Mouse (Mus musculus) cerebellum, adult 11-12 months (tissue): ENCODE data around the gene H2afx.
"Not testable (repeated sequence)": the region's sequence is repeated elsewhere in the genome, so short reads cannot be mapped to it uniquely, and the experiment has no call there.

Experiments
- DNase-seq: peaks from one replicate; pipeline ENCODE4 v3.0.0; 2022

Gene H2afx

DNA sequence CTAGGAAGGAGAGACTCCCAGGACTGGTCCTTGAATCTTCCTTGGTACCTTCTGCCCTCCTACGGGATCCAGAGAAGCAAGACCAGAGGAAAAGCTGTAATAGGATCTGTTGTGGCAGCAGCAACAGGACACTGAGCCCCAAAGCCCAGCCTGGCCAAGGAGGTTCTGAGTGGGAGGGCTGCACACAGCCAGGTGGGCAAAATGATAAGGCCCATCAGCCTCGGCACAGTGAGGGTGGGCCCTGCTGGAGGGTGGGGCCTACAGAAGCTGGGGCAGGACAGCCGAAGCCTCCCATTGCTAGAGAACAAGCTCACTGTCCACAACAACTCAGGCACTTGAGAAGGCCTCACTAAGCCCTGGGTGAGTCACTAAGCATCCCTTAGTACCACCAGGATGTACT, 7.7 kb downstream of the H2afx start:
- no peak for DNase-seq

DNA sequence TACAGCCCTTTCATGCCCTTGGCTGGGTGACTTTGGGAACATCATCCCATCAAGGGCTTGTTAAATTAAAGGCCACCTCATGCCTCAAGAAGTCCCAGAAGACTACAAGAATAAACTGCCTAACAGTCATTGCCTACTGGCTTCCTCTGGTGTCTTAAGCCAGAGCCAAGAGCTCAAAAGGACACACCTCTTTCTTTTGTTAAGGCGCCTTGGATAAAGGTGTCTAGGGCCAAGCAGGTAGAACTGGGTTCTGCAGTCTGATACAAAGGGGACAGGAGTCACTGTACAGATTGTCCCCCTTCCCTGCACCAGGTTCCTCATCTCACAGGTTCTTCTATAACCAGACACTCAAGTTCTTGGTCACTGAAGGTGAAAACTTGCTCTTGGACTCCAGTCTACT, 8.1 kb downstream of the H2afx start:
- DNase-seq: no peak

DNA sequence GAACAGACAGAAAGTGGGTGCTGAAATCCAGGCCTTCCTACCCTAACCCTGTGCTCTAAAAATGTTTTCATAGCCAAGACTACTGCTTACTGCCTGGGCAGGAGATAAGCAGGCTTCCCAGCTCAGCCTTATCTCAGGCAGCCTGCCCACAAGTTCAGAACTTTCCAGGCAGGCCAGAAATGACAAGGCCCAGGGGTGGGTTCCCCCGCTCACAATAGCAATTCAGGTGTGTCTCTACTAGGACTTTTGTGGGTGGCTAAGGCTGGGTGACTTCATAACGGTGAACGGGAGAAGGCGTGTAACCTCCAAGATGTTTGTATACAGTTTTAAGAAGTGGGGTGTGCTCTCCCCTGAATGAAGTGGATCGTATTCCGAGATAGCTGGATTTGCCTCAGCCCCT, 8.8 kb downstream of the H2afx start:
- DNase-seq: no peak

DNA sequence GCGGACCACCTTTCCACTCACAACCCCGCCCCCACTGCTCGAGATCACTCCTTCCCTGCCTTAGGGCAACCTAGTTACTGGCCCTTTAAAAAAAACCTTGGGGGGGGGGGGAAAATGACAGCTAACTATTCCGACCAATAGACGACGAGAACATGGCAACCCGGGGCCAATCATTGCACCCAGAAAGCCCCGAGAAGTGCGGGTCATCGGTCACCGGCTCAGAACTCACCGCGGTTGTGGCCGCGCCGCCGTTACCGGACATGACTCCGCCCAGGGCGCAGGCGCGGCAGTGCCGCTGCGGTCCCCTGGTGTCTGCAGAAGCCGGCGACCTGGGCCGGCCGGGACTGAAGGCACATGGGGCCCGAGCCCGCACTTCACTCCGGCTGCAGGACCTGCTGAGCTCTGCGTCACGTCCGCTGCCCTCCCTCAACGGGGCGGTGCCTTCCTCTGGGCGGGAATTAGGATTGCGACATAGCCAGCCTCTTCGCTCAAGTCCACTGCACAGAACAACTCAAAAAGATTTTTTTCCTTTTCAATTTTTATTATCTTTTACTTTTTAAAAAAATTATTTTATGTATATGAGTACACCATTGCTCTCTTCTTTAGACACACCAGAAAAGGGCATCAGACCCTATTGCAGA, 9.4 kb downstream of the H2afx start, which contains the start of gene Hmbs:
Gene Hmbs (minus strand): TSS at position 448 of the 641 bp plus-strand sequence.
- peak; percentile 85 for DNase-seq

DNA sequence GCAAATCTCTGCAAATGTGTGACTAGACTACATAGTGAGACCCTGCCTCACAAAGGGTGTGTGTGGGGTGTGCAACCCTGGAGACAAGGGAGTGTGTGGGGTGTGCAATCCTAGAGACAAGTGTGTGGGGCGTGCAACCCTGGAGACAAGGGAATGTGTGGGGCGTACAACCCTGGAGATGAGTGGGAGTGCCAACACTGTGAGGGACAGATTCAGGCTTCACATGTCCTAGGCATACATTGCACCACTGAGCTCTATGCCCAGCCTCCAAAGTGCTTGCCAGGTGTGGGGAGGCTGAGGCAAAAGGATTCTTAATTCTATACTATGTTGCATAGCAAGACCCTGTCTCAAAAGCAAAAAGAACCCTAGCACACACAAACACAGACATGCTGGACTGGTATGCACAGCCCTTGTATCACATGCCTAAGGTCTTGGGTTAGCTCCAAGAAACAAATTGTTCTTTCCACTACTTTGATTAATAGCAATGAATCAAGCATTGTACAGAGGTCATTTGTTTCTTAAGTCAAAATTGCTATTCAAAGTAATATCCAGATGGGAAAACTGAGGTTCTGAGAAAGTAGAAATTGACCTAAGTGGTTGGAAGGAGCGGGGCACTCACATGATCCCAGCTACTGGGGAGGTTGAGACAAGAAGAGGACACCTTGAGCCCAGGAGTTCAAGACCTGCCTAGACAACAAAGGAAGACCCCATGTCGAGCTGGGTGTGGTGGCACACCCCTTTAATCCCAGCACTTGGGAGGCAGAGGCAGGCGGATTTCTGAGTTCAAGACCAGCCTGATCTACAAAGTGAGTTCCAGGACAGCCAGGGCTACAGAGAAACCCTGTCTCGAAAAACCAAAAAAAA, 11.3 kb downstream of the H2afx start:
- DNase-seq: no peak

DNA sequence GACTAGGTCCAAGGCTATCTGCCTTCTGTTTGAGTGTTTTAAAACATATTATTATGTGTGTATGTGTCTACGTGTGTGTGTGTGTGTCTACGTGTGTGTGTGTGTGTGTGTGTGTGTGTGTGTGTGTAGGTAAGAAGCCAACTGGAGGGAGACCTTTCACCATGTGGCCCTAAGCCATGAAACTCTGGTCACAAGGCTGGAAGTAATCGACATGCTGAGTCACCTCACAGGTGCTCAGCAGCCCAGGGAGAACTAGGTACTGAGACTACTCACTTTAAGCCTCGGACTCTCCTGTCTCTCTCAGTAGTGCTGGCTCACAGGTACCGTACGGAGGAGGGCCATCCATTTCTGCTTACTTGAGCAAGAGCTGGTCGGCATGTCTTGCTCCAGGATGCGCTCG, 12.7 kb downstream of the H2afx start:
- DNase-seq: no peak

DNA sequence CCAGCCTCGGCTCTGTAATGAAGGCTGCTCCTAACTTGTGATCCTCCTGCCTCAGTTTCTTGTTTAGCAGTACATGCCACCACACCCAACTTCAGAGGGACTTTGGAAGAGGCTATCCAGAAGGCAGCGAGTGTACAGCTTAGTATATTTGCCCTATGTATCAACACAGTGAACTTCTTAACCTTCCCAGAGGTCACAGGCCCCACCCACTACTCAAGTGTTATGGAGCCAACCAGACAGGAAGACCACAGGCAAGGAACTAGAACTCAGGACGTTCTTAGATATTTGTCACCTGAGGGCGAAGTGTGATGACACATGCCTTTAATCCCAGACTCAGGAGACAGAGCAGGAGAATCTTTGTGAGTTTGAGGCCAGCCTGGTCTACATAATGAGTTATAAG, 13.1 kb downstream of the H2afx start:
- DNase-seq: no peak

DNA sequence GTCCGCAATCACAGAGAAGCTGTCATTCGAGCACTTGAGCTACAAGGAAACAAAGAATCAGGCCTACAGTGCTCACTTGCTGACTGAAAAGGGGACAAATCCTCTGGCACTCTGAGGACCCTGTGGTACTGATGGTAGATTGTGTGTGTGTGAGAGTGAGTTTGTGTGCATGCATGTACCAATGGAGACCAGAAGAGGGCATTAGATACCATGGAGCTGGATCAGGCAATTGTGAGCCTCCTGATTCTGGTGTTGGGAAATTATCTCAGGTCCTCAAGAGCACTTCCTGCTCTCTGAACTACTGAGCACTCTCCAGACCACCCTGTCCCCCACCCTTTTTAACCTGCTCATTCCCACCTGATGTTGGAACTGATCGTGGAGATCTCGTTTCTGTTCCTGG, 14.1 kb downstream of the H2afx start:
- DNase-seq: no peak

DNA sequence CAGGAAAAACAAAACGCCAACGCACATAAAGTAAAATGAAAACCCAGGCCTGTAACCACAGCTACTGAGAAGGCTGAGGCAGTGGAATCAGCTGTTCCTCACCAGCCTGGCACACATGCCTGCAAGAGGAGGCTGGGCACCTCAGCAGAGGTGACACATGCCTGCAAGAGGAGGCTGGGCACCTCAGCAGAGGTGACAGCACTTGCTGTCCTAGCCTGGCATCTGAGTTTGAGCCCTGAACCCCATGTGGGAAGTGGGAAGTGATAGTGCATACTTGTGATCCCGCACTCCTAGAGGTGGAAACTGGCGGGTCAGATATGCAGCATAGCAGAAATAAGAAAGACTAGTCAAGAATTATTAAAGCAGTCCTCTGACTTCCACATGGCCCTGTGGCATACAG, 16.9 kb downstream of the H2afx start:
- no peak for DNase-seq

DNA sequence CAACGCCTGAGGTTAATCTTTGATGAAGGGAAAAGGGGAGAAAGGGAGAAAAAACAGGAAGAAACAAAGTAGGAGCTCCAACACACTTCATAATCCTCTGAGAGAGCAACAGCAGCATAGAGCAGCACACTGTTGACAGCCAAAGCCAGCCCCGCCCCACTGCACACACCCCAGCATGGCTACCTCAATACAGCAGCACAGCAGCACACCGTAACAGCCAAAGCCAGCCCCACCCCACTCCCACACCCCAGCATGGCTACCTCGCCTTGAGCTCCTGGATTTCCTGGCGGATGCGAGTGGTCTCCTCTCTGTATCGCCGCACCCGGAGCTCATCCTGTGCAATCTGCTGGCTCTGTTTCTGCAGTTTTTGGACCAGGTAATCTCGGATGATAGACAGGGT, 17.8 kb downstream of the H2afx start:
- DNase-seq: no peak

DNA sequence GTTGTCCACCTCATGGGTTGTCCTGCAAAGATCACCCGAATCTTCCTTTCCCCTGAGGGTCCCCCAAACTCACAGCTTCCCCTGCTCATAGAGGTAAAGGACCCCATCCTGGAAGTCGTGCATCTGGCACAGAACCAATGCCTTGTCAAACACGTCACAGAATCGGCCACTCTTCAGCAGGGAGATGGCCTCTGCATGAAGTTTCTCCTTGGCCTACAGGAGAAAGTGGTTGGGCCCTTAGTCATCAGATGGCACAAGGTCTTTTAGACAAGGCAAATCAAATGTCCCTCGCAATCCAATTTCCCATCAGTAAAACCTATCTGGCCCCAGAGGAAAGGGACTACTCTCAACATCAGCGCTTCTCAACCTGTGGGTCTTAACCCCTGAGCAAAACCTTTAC, 18.6 kb downstream of the H2afx start:
- DNase-seq: no peak

DNA sequence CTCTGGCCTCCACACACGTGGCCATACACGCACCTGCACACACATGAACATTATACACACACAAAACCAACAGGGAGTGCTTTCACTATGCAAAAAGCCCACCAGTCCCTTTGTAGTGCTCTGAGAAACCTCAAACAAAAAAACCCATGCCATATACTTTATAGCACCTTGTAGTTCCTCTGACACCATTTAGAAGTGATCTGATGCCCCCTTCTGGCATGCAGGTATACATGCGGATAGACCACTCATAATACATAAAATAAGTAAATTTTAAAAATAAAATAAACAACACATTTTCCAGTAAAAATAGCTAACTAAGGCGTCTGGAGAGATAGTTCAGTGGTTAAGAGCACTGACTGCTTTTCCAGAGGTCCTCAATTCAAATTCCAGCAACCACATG, 22.7 kb downstream of the H2afx start:
- DNase-seq: no peak

DNA sequence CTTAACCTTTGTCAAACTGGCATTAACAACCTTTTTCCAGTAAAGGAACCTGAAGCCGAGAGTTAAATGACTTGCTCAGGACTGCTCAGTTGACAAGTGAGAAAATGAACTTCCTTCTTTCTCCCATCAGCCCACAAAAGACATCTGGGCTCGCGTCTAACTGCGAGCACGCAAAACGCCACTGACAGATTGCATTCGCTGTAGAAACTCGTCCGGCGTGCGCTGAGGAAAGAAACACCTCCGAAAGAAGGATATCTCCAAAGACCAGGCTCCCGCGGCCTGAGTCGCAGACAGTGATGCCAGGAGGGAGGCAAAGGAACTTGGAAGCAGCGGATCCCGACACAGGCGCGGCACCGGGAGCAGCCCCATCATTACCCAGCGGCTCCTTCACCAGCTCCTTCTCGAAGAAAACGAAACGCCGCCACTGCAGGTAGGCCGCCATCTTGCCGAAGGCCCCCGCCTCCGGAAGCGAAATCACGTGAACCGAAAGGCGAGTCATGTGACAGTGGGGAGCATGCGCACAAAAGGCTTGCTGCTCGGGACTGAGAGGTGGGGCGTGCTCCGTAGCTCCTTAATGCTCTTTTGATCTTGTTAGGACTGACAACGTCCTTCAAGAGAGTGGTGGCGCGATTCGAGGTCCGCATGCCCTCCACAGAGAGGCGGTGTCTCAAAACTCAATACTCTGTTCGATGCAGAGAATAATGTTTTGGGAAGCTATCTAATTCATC, 26.9 kb downstream of the H2afx start, which contains the start of gene Vps11:
Gene Vps11 (minus strand): TSS at position 481 of the 728 bp plus-strand sequence.
- peak; percentile 93 for DNase-seq

DNA sequence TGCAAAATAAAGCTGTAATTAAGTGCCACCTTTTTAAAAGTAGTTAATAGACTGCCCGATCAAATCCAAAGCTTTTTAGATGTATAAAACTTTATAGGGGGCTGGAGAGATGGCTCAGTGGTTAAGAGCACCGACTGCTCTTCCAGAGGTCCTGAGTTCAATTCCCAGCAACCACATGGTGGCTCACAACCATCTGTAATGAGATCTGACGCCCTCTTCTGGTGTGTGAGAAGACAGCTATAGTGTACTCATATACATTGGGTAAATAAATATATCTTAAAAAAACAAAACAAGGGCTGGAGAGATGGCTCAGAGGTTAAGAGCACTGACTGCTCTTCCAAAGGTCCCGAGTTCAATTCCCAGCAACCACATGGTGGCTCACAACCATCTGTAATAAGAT, 27.4 kb downstream of the H2afx start:
- not testable (repeated sequence) for DNase-seq

DNA sequence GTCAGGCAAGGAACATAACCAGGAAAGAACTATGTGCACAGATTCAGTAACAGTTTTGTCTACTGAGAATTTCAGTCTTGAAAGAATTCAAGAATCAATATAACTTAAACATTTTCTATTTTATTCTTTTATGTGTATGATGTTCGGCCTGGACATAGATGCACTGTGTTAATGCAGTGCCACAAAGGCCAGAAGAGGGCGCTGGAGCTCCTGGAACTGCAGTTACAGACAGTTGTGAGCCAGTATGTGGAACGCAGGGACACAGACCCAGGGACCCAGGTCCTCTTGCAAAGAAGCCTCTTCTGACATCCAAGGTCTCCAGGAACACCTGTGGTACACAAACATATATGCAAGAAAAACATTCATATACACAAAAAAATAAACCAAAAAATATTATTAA, 30.0 kb downstream of the H2afx start:
- DNase-seq: no peak

DNA sequence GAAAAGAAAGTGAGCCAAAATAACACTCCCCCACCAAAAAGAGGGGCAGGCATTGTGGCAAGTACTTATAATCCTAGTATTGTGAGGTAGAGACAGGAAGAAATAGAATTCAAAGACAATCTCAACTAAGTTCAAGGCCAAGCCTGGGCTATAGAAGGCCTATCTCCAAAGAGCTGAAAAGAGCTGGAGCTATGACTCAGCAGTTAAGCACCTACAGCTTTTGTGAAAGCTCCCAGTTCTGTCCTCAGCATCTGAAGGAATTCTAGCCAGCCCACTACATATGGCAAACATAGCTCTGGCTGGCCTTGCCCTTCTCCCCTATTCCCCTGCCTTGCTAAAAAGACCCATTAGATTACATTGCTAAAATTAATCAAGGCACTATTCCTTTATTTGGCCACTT, 38.9 kb downstream of the H2afx start:
- no peak for DNase-seq

DNA sequence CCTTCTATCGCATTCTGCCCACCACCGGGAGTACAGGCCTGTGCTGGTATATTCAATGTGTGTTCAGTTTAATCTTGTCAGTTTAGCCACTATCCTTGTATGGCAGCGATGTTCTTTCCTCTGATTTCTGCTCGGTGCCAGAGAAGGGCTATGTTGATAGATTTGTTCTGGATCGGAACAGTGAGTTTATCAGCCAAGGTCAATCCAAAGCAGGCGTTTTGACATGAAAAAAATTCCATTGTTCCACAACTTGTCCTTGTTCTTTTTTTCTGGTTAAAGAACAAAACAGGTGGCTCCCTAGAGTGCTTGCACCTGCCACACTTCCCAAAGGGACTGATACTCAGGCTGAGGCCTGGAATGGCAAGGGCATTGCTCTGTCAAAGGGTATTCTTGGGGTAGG, 41.6 kb downstream of the H2afx start:
- no peak for DNase-seq

DNA sequence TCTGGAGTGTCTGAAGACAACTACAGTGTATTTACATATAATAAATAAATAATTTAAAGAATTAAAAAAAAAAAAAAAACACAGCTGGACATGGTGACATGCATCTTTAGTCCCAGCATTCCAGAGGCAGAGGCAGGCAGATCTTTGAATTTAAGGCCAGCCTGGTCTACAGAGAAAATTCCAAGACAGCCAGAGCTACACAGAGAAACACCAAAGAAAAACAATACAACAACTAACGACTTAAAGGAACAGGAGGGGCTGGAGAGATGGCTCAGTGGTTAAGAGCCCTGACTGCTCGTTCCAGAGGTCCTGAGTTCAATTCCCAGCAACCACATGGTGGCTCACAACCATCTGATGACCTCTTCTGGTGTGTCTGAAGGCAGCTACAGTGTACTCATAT, 42.8 kb downstream of the H2afx start:
- not testable (repeated sequence) for DNase-seq

DNA sequence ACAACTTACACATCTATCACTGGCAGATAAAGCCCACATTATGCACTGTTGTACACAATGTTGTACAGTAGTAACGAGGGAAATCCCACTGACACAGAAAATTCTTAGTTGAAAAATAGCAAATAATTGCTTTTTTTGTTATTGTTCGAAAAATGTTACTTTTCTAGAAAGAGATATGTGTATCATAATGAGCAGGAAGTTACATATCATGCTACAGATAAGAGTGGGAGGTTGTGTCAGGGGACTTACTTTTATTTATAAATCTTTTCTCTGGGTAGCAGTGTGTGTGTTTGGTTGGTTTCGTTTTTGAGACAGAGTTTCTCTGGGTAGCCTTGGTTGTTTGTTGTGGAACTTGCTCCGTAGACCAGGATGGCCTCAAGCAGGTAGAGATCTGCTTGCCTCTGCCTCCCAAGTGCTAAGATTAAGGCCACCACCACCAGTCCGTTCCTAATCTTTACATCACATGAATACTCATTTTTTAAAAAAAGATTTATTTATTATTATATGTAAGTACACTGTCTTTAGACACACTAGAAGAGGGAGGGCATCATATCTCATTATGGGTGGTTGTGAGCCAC, 43.7 kb downstream of the H2afx start:
- DNase-seq: no peak

DNA sequence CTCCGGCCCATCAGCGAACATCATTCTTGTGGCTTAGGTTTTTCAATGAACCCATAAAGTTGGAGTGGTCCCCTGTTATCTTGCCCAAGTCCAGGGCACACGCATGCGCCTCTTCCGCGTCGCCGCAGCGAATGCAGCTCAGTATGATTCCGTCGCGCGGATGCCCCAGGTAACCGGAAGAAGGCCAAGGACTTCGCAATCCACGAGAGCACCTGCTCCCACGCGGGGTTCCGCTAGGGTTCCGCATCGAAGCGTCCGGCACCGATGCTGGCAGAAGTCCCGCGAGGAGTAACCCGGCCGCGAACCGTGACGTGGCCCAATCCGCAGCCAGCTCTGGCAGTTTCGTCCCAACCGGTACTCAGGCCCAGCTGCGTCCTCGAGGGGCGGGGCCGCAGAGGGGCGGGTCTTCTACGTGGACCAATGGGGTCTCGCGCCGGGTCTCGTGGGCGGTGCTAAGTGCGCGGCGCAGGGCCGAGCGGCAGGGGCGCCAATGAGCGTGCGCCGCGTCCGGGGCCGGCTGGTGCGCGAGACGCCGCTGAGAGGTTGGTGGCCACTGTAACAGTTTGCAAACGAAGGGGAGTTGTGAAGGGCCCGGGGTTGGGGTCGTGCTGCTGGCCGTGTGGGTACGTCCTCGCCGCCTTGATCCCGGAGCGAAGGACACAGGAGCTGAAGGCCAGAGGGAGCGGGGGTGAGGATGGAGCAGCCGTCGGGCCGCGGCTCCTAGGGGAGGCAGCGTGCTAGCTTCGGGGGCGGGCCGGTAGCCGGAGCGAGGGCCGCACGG, 44.8 kb downstream of the H2afx start, which contains the start of gene Hyou1:
Gene Hyou1 (plus strand): TSS at position 437 of the 781 bp plus-strand sequence.
- peak; percentile 99 for DNase-seq

DNA sequence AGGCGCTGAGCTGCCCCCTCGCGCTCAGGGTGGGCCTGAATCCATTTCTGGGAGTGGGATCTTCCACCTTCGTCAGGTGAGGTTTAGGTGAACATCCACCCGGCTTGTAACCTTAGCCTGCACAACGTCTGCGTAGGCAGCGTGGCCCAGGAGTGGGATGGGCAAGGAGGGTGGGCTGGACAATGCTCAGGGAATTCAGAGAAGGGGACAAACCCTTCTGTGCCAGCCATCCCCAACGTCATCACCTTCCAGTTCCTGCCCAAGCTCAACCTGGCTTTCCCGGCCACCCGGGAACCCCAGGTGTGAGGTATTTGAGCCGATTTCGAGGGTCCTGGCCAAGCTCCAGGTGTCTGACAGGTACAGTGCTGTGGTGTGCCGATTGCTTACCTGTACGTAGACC, 45.4 kb downstream of the H2afx start:
- DNase-seq: peak; percentile 71

DNA sequence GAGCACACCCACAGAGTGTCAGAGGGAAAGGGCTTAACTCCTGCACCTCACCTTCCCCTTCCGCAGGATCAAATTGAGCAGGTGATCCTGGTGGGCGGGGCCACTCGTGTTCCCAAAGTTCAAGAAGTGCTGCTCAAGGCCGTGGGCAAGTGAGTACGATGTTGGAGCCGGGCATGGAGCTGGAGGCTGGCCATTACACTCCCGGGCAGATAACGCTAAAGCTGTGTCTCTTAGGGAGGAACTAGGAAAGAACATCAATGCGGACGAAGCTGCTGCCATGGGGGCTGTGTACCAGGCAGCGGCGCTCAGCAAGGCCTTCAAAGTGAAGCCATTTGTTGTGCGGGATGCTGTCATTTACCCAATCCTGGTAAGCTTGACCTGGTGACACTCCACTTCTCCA, 50.1 kb downstream of the H2afx start:
- DNase-seq: no peak
